Mouse (Mus musculus) adrenal gland (tissue): ENCODE results near the gene Alg3.

Experiments
- intact Hi-C: fragments of 180-260 bp; cut with DNase I; formaldehyde crosslinking; loops from one replicate; pipeline ENCODE4 v1.15.1; 2025
- long read RNA-seq, 2 experiments: library from polyadenylated mRNA; unstranded; transcript quantifications; one replicate each; pipeline ENCODE4 v2.0.0; 2020; ENCODE audit warnings: borderline replicate concordance in 1 of 2; ENCODE audit not compliant: insufficient replicate concordance in 1 of 2

Gene Alg3
- long read RNA-seq, experiment 1, transcript Alg3-201 (9 exons, 1,451 nt): major isoform, 18 of 24 reads
- long read RNA-seq, experiment 1, partial matches to known transcripts: 4 of 24 reads
- long read RNA-seq, experiment 1, other reads (novel, unspliced or antisense): 0 of 24 reads
- long read RNA-seq, experiment 2, transcript Alg3-201 (9 exons, 1,451 nt): major isoform, 22 of 24 reads
- long read RNA-seq, experiment 2, partial matches to known transcripts: 1 of 24 reads
- long read RNA-seq, experiment 2, other reads (novel, unspliced or antisense): 1 of 24 reads

DNA sequence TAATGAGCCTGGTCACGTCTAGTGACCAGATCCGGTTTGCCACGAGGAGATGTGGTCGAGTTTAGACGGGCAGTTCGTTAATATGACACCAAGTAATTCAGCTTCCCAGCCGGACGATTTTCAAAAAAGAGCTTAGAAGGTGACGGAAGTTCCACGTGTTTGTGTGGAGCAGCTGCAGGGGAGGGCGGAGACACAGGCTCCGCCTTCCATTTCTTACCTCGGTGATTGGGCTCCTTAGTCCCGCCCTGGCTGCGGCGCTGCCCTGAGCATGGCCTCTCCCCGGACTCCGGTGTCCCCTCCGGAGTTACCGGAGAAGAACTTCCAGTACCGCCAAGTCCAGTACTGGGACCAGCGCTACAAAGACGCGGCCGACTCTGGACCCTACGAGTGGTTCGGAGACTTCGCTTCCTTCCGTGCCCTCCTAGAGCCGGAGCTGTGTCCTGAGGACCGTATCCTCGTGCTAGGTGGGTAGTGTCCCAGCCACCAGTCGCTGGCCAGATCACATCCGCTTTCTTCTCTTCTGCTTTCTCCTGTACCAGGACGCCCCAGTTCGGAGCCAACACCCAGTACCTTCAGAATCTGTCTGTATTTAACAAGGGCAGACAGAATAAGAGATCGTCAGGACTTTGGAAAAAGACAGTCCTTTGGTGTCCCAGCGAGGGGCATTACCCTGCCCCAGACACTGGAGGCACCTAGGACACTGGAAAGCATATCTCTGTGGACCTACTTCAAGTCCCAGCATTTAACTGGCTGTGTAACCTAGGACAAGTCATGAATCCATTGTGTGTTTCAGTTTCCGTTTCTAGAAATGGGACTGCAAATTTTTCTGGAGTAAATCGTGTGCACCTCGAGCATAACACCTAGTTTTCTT, at the start of gene Alg3, which contains the start of the genes Eef1akmt4 and Gm49333:
Gene Alg3, minus strand, starts transcription at position 379 of the 871 bp plus-strand sequence.
Gene Eef1akmt4, plus strand, starts transcription at position 237 of the 871 bp plus-strand sequence.
Gene Gm49333, plus strand, starts transcription at position 254 of the 871 bp plus-strand sequence.
- intact Hi-C loops: loop anchor here (5.0 kb wide), 1 partner anchor 74 kb away; the partner anchor contains the start of gene Ap2m1

DNA sequence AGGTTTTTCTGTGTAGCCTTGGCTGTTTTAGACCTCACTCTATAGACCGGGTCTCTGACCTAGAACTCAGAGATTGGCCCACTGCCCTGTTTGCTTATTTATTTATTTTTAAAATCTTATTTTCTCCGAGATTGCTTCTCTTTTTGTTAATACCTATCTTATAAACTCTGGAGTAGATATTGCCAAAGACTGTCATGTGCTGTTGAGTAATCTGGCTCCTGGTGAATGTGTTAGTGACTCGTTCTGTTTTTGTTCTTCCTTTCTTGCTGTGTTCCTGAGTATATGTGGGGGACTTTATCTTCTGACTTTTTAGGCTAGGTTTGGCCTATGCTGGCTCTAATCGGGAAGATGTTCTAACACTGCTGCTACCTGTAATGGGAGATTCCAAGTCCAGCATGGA, 46.1 kb upstream of the Alg3 start:
- intact Hi-C loops: no loop called here

DNA sequence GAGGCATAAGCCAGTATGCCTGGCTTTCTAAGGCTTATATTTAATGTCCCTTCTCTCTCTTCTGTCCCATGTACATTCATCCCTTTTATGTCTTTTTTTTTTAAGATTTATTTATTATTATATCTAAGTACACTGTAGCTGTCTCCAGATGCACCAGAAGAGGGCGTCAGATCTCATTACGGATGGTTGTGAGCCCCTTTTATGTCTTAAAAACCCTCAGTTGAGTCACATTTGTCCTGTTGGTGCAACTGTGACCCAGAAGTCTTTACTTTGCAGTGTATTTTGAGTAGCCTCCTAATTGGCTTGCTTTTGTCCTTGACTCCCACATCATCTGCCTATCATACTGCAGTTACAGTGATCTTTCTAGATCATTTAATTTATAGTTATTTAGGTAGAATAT, 41.8 kb upstream of the Alg3 start:
- intact Hi-C loops: no loop called here

DNA sequence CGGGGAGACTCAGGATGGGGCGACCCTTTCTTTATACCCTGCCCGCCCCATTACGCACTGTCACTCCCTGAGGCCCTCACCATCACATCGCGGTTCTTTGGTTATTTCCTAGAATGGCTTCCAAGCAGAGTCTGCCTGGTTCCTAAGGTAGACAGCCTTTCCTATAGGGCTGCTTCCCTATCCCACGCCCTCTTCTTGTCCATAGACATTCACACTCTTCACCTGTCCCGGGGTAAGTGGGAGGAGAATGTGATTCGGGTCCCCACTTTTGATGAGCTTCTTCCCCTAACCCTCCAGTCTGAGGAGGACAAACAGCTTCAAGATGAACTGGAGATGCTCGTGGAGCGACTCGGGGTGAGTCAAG, 40.4 kb upstream of the Alg3 start:
- intact Hi-C loops: no loop called here

DNA sequence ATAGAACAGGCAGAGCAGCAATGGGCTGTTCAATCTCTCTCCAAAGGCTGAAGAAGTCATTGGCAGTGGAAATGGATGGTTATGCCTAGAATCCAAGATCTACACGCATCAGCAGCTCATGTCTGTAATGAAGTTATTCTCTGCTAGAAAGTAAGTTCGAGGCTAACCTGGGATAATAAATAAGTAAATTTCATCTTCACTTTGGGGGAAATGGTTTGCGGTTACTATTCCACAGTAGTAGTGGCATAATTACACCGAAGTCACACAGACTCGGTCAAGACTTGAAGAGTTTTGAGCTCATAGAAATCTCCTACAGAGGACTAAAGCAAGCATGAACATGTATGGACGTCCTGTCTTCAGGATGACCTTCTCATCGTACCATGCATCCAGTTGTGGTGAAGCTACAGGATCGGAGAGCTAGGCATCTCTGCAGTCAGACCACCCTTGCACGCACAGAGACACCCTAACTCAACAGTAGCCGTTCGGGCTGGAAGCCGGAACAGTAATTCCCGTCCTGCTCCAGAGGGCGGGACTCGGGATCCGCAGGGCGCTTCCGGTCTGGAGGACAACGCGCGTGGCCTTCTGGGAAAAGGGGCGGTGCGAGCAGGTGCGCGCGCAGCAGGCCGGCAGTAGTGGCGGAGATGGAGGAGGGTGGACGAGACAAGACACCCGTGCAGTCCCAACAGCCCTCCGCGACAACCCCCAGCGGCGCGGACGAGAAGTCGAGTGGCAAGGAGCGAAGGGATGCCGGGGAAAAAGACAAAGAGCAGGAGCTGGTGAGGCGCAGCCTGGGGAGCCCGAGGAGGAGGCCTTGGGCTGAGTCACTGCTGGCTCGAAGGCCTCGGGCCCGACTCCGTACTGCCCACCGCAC, 39.8 kb upstream of the Alg3 start, which contains the start of gene Psmd2:
Gene Psmd2, plus strand, starts transcription at position 577 of the 871 bp plus-strand sequence.
- intact Hi-C loops: no loop called here

DNA sequence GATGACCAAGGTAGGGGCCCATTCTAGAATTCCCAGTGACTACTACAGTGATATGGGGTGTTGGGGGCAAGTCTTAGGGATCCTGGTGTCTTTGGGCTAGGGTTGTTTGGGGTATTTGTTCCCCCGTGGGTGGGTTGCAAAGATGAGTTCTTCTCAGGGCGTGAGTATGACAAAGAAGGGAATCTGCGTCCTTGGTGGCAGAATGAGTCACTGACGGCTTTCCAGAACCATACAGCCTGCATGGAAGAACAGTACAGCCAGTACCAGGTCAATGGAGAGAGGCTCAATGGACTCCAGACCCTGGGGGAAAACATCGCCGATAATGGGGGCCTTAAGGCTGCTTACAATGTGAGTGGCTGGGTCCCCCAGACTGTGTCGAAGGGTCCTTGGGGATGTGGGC, 32.4 kb upstream of the Alg3 start:
- intact Hi-C loops: loop anchor here (5.0 kb wide), 1 partner anchor 137 kb away; no protein-coding TSS in a partner anchor

DNA sequence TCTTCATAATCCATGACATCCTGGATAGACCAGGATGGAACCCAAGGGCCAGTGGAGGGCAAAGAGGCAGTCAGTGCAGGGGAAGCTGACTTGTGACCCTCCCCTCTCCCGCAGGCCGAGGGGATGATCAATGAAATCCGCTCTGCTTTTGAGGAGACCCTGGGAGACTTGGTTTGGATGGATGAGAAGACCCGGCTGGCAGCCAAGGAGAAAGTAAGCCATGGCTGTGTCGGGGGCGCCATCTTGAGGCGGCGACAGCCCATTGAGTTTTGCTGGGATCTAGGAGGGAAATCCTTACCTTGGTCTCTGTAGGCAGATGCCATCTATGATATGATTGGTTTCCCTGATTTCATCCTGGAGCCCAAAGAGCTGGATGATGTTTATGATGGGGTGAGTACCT, 30.6 kb upstream of the Alg3 start:
- intact Hi-C loops: loop anchor here (5.0 kb wide), 1 partner anchor 135 kb away; no protein-coding TSS in a partner anchor

DNA sequence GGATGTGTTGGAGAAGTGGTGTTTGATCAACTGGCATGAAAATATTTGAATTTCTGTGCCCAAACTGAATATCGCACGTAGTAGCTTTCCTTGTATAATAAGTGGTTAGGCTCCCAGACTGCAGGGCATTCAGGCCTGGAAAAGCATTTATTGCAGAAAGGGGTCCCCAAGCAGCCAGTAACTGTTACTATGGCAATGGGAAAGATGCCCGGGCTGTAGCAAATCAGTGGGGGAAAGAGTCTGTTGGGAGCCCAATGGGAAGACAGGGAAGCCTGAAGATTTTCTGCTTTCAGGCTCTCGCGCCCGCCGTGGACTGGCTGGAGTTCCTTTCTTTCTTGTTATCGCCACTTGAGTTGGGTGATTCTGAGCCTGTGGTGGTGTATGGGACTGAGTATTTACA, 26.8 kb upstream of the Alg3 start:
- intact Hi-C loops: no loop called here

DNA sequence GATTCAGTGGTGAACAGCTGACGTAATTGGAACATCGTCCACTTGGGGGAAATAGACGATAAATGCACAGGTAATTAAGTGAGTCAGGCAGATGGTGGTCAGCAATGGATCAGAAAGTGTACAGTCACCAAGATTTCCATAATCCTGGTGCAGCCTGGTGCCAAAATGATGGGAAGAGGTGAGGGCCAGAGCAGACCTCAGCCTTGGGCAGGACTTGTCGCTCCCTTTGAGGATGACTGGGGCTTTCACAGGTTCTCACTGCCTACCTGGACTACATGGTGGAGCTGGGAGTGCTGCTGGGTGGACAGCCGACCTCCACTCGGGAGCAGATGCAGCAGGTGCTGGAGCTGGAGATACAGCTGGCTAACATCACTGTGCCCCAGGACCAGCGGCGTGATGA, 25.9 kb upstream of the Alg3 start:
- intact Hi-C loops: no loop called here

DNA sequence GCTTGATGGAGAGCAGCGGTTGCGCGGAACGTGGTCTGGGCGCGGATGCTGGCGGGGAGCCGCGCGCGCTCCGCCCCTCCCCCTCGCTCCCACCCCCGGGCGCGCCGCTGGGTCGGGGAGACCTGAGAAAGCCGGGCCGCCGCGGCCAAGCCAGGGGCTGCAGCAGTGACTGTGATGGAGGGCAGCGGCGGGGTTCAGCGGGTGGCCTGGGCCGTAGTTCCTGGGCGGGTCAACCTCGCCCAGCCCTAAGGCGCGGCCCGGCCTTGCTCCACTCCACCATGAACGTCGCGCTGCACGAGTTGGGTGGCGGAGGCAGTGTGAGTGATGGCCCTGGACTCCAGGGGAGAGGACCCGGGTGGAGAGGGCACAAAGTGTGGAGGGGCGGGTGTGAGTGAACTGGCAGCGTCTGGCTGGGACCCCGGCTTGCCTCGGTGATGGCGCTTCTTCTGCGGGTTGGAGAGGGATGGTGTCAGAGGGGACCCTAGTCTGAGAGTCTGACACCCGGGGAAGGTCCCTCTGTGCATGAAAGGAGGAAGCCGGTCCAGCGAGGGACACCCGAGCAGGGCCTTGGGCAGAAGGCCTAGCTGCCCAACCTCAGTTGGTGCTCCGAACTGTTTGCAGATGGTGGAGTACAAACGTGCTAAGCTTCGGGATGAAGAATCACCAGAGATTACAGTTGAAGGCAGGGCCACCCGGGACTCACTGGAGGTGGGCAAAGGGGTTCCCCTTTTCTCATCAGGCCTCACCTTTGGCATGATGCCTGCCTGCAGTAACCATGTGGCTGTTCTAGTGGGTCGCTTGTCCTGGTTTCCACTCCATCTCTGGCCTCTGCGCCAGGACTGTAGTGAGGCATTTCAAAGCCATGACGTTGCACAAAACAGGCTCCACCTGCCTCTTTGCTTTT, 18.4 kb upstream of the Alg3 start, which contains the start of gene Ece2:
Gene Ece2, plus strand, starts transcription at position 98 of the 904 bp plus-strand sequence.
- intact Hi-C loops: no loop called here

DNA sequence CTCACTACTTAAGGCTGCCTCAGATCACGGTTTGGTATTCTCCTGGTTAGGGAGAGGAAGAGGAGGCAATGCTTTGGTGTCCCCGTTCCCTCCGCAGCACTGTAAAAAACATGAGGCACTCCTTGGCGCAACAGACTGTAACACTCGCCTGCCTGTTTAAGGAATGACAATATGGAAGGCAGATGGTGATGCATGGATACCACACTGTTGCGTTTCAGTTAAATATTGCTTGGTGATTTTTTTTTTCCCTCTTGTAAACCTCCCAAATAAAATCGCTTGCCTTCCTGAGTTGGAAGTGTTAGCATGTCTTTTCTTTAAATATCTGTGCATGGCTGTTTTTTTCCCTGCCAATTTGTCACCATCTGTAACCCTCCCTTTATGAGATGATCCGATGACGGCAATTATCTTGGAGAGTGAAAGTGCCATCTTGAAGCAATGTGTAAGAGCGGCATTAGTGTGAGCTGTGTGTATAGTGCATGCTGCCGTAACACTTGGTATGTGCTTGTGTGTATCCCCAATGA, 17.4 kb upstream of the Alg3 start:
- intact Hi-C loops: no loop called here

DNA sequence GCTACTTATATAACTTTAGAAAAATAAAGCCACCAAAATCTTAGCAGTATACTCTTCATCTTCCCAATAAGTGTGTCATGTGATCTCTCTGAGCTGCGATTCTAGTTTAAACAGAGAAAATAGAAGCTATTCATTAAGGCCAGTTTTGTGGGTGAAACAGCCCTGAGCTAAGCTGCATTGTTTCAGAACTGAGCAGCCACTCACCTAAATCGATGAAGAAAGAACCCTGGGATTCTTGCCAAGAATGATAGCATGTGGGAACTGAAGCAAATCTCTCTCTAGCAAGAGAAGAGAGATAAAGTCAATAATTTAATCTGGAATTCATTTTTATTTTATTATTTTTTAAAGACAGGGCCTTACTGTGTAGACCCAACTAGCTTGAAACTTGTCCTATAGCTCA, 11.7 kb upstream of the Alg3 start:
- intact Hi-C loops: no loop called here

DNA sequence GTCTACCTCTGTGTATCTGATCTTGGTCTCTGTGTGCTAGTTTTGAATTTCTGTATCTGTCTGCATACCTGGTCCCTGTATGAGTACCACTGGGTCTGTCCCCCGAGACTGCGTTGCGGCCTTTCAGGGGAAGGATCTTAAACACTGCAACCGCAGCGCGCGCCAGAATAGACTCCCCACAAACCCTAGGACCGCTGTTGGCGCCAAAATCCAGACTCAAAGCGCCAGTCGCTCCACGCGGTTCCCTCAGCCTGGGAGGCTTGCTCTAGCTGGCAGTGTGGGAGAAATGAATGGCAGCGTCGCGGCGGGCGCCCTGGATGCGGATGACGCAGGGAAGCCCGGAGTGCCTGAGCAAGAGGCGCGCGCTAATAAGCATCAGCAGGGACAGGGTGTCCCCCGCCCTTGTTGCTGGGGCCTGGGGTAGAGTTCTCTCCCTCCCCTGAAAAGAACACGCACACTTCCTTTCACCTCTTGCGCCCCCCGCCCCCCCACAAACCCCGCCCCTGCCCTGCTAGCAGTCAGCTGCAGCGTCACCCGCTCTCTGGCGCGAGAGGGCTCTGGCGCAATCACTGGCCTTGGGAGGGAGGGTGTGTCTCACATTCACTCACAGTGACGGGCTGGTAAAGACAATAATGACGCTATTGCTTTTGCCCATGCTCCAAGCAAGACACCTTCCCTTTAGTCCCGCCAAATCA, 10.6 kb upstream of the Alg3 start:
- intact Hi-C loops: no loop called here

DNA sequence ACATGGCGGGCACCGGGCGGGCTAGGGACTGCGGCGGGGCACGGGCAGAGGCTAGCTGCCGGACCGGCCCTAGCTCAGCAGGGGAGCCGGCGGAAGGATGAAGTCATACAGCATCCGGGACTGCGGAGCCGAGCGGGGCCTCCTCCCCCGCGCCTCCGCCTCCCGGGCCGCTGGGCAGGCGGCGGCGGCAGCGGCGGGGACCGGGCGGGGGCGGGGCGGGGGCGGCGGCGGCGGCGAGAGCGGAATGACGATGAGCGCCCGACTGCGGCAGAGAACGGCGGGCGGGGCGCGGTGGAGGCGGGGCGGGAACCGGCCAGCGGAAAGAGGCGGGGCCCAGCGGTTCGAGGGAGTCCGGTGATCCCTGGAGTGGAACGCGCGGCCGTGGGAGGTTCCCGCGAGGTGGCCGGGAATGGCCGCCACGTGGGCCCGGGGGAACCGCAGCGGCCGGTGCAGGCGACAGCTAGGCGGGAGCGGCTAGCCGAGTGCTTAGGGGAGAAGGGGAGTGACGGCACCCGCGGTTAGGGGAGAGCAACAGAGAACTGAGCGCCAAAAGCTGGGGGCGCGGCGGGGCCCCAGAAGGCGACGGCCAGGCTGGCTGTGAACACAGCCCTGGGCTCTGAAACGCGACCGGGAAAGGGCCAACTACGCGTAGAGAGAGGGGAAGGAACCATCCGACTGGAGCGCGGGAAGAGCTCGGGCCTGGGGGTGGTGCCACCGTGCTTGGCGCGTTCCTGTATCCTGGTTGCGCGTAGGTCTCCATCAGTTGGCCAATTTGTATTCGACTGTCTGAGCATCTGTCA, 9.9 kb upstream of the Alg3 start, which contains the start of gene Camk2n2:
Gene Camk2n2, minus strand, starts transcription at position 97 of the 800 bp plus-strand sequence.
- intact Hi-C loops: no loop called here

DNA sequence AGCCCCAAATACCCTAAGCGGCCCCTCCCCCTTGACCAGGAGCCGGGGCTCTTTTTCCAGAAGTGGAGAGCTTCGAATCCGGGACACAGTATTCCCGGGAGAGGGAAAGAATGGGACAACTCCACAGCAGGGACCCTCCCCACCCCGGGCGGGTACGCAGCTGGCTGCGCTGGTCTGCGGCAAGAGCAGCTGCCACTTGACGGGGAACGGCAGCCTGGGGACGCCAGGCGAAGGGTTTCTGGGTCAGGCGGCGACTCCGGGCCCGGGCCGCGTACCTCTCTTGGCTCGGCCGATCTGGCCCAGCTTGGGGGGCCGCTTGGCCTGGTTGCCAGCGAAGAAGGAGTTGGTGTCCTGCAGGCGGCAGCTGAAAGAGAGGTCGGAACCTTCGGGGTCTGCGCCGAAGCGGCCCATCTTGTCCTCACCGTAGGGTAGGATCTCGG, 9.2 kb upstream of the Alg3 start:
- intact Hi-C loops: no loop called here

DNA sequence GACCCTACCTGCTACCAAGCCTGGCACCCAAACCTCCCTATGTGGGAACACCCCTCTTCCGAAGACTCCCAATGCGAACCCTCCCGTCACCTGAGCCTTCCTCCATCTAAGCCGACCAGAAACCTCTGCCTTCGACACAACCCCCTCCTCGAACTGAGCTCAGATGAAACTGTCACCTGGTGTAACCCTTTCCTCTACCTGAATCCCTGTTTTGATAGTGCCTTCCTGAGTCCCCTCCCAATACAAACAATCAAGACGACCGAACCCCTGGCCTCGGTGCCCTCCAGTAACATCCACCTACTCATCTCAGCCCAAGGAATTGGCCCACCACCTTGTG, 8.8 kb upstream of the Alg3 start:
- intact Hi-C loops: no loop called here

DNA sequence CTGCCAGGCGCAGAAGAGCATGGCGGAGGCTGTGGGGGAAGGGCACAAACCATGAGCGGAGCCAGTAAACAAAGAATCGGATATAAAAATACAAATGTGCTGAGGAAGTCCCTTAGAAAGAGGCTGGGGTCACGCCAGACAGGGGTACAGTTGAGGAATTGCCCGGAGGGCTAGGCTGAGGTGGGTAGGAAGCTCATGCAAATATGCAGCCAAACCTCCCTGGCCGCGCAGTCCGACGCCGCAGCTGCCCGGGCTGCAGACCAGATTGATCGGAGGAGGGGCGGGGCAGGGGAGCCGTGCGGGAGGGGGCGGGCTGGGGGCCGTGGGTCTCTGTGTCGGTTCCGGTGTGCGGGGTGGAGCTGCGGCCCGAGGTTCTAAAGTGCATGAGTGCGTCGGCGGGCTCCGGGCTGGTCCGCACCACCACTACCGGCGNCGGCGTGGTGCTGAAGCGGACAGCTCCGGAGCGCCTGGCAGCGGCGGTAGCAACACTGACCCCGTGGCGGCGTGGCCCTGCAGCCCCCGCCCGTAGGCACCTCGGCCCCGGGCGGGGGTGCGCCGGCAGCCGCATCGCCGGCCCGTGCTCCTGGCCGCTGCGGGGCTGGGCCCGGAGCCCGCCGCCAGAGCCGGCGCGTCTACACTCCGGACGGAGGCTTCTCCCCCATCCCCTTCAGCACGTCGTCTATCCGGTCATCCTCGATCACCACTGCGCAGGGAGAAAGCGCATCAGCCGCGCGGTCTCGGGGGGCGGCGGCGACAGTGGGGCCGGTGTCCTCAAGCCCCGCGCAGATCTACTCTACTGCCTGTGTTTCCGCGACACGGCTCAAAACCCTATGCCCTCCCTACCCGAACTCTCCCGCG, 8.2 kb upstream of the Alg3 start:
- intact Hi-C loops: no loop called here
